Mouse (Mus musculus) CD4-positive, CD25-positive, alpha-beta regulatory T cell, adult 2 months (primary cell): ENCODE measurements around the gene Zfp534.
"Not testable (repeated sequence)": the region's sequence is repeated elsewhere in the genome, so short reads cannot be mapped to it uniquely, and the experiment has no call there.

Source experiments
- DNase-seq: peaks from one replicate; pipeline ENCODE4 v3.0.0-alpha.2; 2012; ENCODE audit warnings: low read depth, low spot score

Zfp534 gene

GRCm38 (mm10) chr4:147702453-147702852 is at the start of gene Zfp534:
TSS of gene Zfp534 (minus strand) at chr4:147702553.
- not testable (repeated sequence) for DNase-seq

GRCm38 (mm10) chr4:147746255-147746654 is 43.9 kb upstream of the Zfp534 start:
- not testable (repeated sequence) for DNase-seq

DNA sequence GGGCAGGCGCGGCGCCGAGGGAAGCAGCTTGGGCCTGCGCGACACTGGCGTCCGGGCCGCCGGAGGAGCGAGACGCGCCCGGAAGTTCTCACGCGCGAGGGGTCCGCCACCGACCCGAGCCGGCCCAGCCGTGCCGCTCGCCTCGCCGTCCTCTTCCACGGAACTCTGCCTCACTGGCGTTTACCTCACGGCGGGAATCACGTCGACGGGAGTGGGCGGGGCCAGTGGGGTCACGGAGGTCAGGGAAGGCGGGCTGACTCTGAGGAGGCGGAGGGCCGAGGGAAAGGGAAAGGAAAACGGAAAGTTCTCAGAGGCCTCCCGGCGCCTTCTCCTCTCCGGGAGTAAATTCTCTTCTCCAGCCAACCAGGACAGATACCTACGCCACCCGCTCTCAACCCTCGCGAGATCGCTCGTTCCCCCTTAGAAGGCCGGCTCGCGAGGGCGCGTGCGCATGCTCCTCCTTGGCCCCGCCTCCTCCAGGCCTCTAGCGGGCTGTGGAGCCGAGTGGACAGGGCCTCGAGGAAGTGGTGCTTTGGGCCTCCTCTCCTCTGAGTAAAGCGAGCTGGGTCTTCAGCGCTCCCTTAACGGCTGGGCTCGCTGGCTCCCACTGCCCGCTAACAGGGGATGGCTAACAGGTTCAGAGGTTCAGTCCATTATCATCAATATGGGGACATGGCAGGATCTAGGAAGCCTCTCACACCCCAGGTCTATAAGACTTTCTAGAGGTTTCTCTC is 36.5 kb upstream of the Zfp534 start:
- peak; percentile 39 for DNase-seq

DNA sequence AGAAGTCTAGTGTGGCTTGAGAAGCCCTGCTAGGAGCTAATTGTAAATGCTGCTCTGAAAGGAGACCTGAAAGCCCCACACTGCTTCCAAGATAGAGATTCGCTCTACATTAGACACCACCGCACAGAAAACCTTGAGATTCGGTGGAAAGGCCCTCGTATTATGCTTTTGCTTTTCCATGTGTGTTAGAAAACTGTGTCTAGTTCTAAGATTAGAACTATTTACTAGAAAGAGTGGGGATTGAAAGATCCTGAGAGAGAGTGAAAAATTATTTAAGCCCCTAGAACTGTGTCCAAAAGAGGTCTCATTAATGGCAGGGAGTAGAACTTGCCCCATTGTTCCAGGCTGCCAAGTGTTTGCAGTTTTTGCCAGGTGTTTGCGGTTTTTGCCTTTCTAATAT is 47.1 kb downstream of the Zfp534 start:
- not testable (repeated sequence) for DNase-seq

- DNase-seq = not testable (repeated sequence)
These were observed 54.9 kb downstream of the Zfp534 start for GRCm38 (mm10) chr4:147647407-147647806.

DNA sequence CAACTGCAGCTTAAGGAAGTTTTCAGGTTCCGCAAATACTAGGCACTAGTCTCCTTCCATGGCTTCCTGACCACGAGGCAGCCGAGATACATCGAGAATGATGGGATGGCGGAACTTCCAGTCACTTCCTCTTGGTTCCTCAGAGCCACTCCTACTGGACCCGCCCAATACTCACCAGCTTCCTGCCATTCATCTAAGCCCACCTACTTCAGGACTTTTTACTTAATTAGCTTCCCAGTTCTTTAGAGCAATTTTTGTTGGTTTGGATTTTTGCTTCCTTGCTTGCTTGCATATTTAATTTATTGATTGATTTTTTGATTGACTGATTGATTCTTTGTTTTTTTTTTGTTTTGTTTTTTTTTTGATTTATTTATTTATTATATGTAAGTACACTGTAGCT is 59.9 kb downstream of the Zfp534 start, which contains the start of gene Zfp979:
Gene Zfp979, minus strand, starts transcription at position 101 of the 400 bp plus-strand sequence.
- not testable (repeated sequence) for DNase-seq

DNA sequence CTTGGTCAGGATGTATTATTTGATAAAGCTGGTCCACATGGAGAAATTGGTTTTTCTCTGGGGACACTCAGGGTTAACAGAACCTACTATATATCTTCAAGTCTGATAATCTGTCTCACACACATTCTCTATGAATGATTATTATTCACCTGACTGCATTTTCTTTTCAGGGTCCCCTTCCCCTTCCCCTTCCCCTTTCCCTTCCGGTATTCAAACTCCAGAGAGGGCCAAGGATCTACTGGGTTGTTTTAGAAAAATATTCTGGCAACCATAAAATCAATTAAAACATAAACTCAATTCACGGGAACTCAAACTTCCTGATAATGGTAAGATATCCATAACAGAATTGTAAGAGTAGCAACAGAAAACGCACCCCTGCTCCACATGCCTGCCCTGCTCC is 60.4 kb downstream of the Zfp534 start:
- DNase-seq = not testable (repeated sequence)

DNA sequence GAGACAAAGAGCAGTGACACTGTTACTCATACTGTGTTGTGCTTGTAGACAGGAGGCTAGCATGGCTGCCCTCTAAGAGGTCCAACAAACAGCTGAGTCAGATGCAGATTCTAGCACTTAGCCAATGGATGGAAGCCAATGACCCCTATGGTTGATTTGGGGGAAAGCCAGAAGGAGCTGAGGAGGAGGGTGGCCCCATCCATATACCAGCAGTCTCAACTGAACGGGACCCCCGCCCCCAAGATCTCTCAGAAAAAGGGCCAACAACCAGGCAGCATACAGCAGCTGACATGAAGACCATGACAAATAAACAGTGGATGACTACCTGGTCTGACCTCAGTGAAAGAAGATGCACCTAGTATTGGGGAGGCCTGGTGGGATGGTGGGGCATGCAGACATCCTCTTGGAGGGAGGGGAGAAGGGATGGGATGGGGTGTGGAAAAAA is 68.5 kb downstream of the Zfp534 start:
- DNase-seq = not testable (repeated sequence)
